Mouse (Mus musculus) stomach, postnatal 0 days (tissue): ENCODE results near the gene Samd4b. TPM values are rescaled to one million over a fixed set of nuclear protein-coding genes. Genes with fewer than 3 reads are reported as not detected.

Source experiments
- ATAC-seq: fragments of 200-750 bp; cut with Nextera tagmentation; 2 replicates; pipeline ENCODE4 v1.8.0; 2017; ENCODE audit not compliant: low FRiP score, low TSS enrichment
- DNase-seq: peaks from one replicate; pipeline ENCODE4 v3.0.0-alpha.2; 2016; ENCODE audit warnings: low spot score
- H3K27ac ChIP-seq: fragments of 300-500 bp; sonication (generic); replicated peaks from 2 replicates; pipeline ENCODE4 v1.5.1; 2014; ENCODE audit warnings: mild to moderate bottlenecking, control low read depth
- H3K27me3 ChIP-seq: fragments of 300-500 bp; sonication (generic); 2 replicates; pipeline ENCODE4 v1.6.1; 2014; ENCODE audit warnings: low read length; ENCODE audit not compliant: control insufficient read depth, insufficient read depth
- H3K36me3 ChIP-seq: fragments of 300-500 bp; sonication (generic); 2 replicates; pipeline ENCODE4 v1.6.1; 2014; ENCODE audit warnings: low read length, mixed read lengths; ENCODE audit not compliant: control insufficient read depth, insufficient read depth
- H3K4me1 ChIP-seq: fragments of 300-500 bp; sonication (generic); replicated peaks from 2 replicates; pipeline ENCODE4 v1.6.1; 2014; ENCODE audit warnings: antibody characterized with exemption; ENCODE audit not compliant: control insufficient read depth, insufficient read depth
- H3K4me2 ChIP-seq: fragments of 300-500 bp; sonication (generic); replicated peaks from 2 replicates; pipeline ENCODE4 v1.6.1; 2014; ENCODE audit warnings: low read depth, mild to moderate bottlenecking, control low read depth, moderate library complexity
- H3K4me3 ChIP-seq: fragments of 300-500 bp; sonication (generic); 2 replicates; pipeline ENCODE4 v1.5.1; 2014; ENCODE audit warnings: low read depth, low read length, control low read depth
- H3K9ac ChIP-seq: fragments of 300-500 bp; sonication (generic); 2 replicates; pipeline ENCODE4 v1.6.1; 2014; ENCODE audit warnings: mild to moderate bottlenecking, low read length, control low read depth, mixed read lengths
- H3K9me3 ChIP-seq: fragments of 300-500 bp; sonication (generic); 2 replicates; pipeline ENCODE4 v1.6.1; 2016; ENCODE audit warnings: low read length; ENCODE audit not compliant: control insufficient read depth
- CTCF ChIP-seq: IDR thresholded peaks from 2 replicates; pipeline ENCODE4 v1.5.1; 2016; ENCODE audit warnings: antibody characterized with exemption, low read depth, mild to moderate bottlenecking, moderate library complexity
- EP300 ChIP-seq: optimal IDR thresholded peaks from 2 replicates; pipeline ENCODE3; 2016; ENCODE audit warnings: antibody characterized with exemption
- WGBS: fragments of 180-500 bp; shearing (Covaris S2); extraction: QIAGEN DNeasy Blood & Tissue Kit; methylation state at CpG from one replicate; pipeline ENCODE4 v1.1.7; 2014; 5-methylcytosine and 5-hydroxymethylcytosine counted together
- polyA plus RNA-seq: library from polyadenylated mRNA; unstranded; fragments of >200 nt; fragmentation: Nextera tagmentation; extraction: Ambion mirVana; gene quantifications from 2 replicates; pipeline ENCODE4 v1.2.1, GENCODE M21; 2015

Gene Samd4b
- polyA plus RNA-seq, 1 experiment from 2014 or later: 9.8 TPM

DNA sequence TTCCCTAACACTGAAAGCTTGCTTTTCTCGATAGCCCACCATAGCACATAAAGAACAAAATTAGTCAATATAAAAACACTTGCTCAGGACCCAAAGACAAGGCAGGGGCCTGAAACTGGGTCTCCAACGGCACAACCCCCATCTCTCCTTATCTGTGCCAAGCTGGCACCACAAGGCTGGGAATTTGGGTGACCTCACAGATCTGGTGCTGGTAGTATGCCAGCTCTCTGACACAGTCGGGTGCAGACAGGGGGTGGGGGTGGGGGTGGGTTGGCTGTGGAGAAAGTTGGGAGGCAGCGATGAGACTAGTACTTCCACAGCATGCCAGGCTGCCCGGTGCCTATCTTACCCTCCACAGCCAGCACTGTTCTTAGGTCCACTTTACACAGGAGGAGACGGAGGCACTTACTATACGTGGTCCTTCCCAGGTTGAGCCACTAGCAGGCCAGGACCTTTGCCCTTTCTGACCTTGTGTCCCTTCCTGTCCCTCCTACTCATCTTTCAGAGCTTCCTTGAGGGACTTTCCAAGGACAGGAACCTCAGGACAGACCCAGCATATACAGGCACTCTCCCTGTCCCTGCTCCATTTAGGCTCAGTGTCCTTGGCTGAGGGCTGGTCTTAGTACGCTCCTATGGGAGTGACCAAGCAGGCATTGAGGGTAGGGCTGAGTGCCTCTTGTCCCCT is 2.1 kb downstream of the Samd4b start:
- H3K4me1 ChIP-seq: 0 out of 2 replicates have a peak, but pooled peaks cover 10% of the 10 kb centered on the region
- H3K27me3 ChIP-seq: no peaks in the 10 kb centered on the region
- no peaks in the 10 kb centered on the region; the same call in 1 of the 2 replicates for H3K36me3 ChIP-seq
- TF ChIP-seq CTCF: no peak
- TF ChIP-seq EP300: no peak
- DNase-seq (no peak), ATAC-seq (peak; percentile 3; the same call in 1 of the 2 replicates)
- H3K9ac ChIP-seq: 0 out of 2 replicates have a peak overlapping the region, but pooled peaks have one; percentile 13
- H3K27ac ChIP-seq: peak overlapping the region; percentile 90
- H3K9me3 ChIP-seq: no peaks in the 10 kb centered on the region
- peak overlapping the region; percentile 83 for H3K4me2 ChIP-seq
- peak overlapping the region; percentile 67; the same call in 1 of the 2 replicates for H3K4me3 ChIP-seq
- 59% methylated on average over 8 of the region's 8 CpGs for WGBS

DNA sequence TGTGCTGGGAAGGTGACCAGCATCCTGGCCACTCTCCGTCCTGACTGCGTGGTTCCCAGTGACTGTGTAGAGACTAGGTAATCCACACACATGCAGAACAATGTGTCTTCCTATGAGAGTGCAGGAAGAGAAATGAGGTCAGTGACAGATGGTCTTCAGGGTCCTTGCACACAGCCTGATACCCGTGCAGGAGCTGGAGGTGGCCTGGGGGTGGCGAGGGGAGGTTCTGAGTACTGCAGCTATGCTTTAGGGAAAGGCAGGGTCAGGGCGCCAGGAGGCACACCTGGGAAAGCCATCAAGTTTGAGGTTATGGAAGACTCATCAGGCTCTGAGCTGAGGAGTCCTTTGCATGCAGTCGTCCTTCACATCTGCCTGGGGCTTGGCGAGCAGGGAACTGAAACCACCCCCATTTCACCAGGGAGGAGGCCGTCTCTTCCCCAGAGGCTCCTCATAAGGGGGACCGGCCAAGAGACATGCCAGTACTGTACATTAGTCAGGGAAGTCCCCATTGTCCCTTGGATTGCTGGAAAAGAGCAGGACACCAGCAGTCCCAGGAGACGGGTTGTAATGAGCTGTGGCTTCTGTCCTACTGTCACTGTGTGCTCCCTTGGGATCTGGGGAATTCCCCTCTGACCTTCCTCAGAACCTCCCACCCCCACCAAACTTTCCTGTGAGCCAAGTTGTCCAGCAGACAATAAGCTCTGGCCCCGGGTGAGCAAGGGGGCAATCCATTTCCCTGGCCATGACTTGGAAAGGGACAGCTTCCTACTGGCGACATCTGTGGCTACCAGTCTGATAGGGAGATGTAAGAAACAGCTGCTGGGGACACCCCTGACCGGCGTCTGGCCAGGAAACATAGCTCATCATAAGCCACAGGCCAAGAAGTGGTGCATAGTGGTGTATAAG is 4.5 kb downstream of the Samd4b start:
- Histone ChIP-seq H3K27ac (peak overlapping the region; percentile 24; the same call in 1 of the 2 replicates), H3K4me3 (no peak overlapping the region), H3K9ac (no peak overlapping the region; the same call in 1 of the 2 replicates), H3K4me1 (0 out of 2 replicates have a peak, but pooled peaks cover 10% of the 10 kb centered on the region), H3K27me3 (no peaks in the 10 kb centered on the region), H3K36me3 (no peaks in the 10 kb centered on the region; the same call in 1 of the 2 replicates), H3K4me2 (no peak overlapping the region; the same call in 1 of the 2 replicates), H3K9me3 (no peaks in the 10 kb centered on the region)
- no peak for TF ChIP-seq CTCF
- ATAC-seq (no peak), DNase-seq (no peak)
- 42% methylated on average over 14 of the region's 14 CpGs for WGBS

DNA sequence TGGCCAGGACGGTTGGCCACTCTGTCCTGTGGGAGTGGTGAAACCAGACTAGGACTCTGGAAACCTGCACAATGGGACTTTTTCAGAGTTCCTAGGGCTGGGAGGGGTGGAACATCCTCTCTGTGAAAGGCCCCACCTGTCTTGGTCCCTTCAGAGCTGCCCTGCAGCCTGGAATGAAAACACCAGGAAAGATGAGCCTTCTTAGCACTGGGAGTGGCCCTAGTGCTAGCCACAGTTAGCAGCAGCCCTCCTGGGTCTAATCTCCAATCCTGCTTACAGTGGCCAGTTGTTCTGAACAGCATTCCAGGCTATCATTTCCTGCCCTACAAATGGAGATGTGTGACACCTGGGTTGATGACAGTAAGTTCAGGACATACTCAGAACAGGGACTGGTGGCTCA is 6.1 kb downstream of the Samd4b start:
- Histone ChIP-seq H3K4me2 (no peak overlapping the region), H3K27ac (peak overlapping the region; percentile 49; the same call in 1 of the 2 replicates), H3K9me3 (no peaks in the 10 kb centered on the region), H3K9ac (no peak overlapping the region), H3K4me3 (no peak overlapping the region), H3K27me3 (no peaks in the 10 kb centered on the region), H3K4me1 (peaks cover 20% of the 10 kb centered on the region; the same call in 1 of the 2 replicates), H3K36me3 (no peaks in the 10 kb centered on the region; the same call in 1 of the 2 replicates)
- ATAC-seq (no peak), DNase-seq (no peak)
- WGBS: 81% methylated on average over 1 of the region's 1 CpGs
- TF ChIP-seq EP300 (no peak), CTCF (no peak)

DNA sequence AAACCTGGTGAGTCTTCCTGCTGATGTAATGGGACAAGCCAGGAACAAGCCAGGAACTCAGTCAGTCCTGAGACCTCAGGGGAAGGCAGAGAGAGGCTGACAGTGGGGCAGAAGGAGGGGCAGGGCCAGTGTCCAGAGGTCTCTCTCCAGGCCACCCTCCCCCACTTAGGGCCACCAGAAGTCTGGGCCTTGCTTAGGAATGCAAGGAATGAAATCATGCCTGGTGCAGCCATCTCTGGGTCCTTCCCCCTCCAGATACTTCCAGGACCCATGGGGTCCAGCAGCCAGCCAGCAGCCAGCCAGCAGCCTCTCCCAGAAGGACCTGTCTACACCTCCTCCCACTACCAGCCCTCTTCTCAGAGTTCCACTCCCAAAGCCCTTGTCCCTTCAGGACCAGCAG is 10.3 kb downstream of the Samd4b start:
- no peaks in the 10 kb centered on the region for H3K9me3 ChIP-seq
- H3K4me1 ChIP-seq: peaks cover 18% of the 10 kb centered on the region
- H3K9ac ChIP-seq: peak overlapping the region; percentile 31
- no peak for DNase-seq
- H3K36me3 ChIP-seq: no peaks in the 10 kb centered on the region
- ATAC-seq: no peak
- no peak for TF ChIP-seq EP300
- no peak for TF ChIP-seq CTCF
- no peak overlapping the region; the same call in 1 of the 2 replicates for H3K27ac ChIP-seq
- no peak overlapping the region for H3K4me3 ChIP-seq
- no peak overlapping the region for H3K4me2 ChIP-seq
- no peaks in the 10 kb centered on the region for H3K27me3 ChIP-seq

DNA sequence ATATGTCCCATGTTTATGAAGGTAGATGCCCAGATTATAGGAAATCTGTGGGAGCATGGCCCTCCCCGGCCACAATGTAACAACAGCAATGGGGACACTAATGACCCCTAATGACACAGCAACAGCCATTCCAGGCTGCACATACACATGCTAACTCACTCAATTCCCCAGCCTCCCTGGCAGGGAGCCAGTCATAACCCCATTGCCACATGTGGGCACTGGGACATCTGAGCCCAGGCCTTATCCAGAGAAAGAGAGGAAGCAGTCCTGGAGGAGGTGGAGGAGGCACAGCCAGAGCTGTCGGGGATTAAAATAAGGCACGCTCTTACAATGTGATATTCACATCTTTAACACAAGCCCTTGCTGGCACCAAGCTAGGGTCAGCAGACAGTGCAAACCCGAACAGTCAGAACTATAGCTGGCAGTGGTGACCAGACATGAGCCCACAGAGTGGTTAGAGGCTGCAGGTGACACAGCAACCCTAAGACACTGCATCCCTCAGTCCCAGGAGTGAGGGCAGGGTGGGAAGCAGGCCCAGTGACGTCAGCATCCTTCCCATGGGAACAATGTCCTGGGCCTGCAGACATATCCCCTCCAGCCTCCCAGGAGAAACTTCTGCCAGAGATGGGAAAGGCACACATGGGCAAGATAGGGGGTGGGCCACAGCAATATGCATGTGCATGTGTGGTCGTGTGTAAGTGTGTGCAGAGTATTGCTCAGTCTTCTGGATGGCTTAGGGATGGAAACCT is 11.1 kb downstream of the Samd4b start:
- Histone ChIP-seq H3K27ac (0 out of 2 replicates have a peak overlapping the region, but pooled peaks have one; percentile 30), H3K4me3 (no peak overlapping the region), H3K36me3 (no peaks in the 10 kb centered on the region), H3K4me2 (no peak overlapping the region), H3K4me1 (peaks cover 19% of the 10 kb centered on the region), H3K9me3 (no peaks in the 10 kb centered on the region), H3K27me3 (no peaks in the 10 kb centered on the region), H3K9ac (peak overlapping the region; percentile 23; the same call in 1 of the 2 replicates)
- TF ChIP-seq EP300 (no peak), CTCF (no peak)
- ATAC-seq (0 out of 2 replicates have a peak, but pooled peaks have one; percentile 4), DNase-seq (no peak)
- 54% methylated on average over 6 of the region's 6 CpGs for WGBS
